Mouse (Mus musculus): Measurements from ENCODE around the gene C2cd4b.

The C2cd4b gene

DNA sequence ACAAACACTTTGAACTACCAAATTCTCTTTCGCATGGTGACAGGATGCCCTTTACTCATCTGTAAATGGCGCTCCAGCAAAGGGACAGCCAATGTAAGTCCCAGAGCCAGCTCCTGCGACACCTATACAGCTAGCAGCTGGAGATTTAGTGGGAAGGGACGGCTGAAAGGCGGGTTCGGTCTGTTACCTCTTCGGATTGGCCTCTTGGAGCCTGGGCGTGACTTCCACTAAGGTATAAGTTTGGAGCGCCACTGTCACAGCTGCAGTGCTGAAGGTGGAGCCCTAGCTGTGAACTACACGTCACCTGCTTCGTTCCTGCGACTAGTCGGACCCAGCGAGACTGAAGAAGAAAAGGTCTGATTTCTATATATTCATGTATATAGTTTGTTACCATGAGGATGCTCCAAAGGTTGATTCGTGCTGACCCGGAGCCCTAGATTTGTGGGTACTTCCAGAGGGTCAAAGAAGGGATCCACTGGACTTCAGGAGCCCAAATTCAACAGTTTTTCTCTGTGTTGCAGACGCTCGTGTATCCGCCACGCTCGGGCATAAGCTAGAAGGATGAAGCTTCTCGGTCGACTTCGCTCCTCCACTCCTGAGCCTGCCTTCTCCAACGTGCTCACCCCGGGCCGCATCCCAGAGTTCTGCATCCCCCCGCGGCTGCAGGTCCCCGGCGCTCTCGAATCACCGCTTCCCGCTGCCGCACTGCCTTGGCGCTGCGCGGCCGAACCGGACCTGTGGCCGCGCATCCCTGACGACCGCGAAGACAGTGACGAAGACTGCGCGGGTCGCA is at the start of gene C2cd4b:
TSS of gene C2cd4b (plus strand) at position 275 of the 793 bp plus-strand sequence.
- DNase-seq, result peak; percentile 68

DNA sequence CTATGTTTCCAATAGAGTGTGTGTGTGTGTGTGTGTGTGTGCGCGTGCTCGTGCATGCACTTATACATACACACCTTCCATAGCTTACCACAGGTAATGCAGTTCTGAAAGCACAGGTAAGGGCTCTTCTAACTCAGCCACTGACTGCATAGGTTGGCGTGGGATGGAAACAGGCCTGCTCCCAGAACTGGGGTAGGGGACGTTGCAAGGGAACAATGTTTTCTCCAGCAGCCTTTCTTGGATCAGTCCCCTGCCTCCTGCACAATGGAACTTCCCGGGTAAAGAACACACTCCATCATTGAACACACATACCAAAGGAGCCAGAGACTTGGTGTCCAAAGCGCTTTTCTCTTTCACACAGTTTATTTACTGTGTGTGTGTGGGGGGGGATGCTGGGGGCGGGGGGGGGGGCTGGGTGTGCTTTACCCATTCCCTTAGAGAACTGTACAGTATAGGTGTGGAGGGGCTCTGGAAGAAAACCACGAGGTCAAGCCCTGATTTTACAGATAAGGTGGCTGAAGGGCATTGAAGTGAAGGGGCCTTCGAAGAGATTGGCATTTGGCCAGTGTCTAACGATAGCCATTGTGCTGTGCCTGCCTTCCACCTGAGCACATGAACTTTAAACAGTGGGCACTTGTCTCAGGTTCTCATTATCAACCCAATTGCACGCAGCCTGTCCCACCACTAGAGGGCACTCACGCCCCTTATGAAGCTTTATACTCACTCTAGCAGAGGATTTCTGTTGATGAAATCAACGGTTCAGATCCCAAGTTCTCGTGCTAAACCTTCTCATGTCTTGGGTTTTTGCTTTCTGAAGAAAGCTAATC is 48.0 kb upstream of the C2cd4b start:
- DNase-seq, result peak; percentile 67

DNA sequence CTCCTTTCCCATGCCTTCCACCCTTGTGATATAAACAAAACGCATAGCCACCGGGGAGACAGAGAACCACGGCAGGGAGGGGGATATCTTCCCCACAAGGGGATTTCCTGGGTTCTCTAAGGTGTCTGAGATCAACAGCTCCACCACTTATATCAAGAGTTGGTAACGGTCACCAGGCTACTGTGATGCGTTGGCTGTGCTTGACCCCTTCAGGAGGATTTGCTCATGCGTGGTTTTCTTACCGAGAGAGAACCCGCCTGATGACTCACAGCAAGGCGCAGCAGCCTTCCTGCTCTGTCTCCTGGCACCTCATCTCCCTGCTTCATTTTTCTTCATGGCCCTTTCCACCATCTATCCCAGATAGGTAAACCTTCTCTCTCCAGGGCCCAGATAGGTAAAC is 47.1 kb upstream of the C2cd4b start:
- no peak for DNase-seq

- peak; percentile 69 for DNase-seq
Measured at GRCm38 (mm10) chr9:67717081-67717480, 42.2 kb upstream of the C2cd4b start.

DNA sequence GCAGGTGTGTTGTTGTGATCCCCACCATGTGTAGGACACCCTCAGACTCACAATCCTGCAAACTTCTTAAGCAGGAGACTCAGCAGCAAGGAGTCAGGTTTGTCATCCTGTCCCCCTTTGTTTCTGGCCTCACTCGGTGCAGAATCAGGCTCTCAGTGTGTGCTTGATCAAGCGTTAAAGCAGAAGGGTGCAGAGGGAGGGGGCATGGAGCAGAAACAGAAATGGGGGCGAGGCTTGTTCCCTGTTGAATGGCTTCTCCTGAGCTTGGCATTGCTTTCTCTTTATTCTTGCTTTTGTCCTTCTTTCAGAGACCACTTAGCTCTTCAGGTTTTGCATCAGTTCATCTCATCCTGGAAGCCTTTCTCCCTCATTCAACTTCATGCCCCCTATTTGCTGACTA is 40.6 kb upstream of the C2cd4b start:
- no peak for DNase-seq

DNA sequence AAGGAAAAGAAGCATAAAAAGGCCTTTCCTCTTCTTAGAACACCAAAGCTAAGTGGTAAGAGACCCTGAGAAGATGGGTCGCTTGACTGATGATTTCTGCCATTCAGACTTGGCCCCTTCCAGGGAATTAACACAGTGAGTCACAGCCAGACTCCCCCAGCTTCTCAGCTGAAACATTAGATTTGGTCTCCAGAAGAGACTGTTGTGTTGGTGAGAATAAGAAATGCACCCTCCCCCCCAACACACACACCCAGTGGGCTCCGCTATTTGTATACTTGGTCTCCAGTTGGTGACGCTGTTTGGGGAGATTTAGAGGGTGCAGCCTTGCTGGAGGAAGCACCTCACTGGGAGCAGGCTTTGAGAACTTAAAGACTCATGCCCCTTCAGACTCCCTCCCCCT is 39.1 kb upstream of the C2cd4b start:
- peak; percentile 28 for DNase-seq

- peak; percentile 76 for DNase-seq
Measured at GRCm38 (mm10) chr9:67722378-67722777, 36.9 kb upstream of the C2cd4b start.

- no peak for DNase-seq
Measured at GRCm38 (mm10) chr9:67725196-67725595, 34.0 kb upstream of the C2cd4b start.

DNA sequence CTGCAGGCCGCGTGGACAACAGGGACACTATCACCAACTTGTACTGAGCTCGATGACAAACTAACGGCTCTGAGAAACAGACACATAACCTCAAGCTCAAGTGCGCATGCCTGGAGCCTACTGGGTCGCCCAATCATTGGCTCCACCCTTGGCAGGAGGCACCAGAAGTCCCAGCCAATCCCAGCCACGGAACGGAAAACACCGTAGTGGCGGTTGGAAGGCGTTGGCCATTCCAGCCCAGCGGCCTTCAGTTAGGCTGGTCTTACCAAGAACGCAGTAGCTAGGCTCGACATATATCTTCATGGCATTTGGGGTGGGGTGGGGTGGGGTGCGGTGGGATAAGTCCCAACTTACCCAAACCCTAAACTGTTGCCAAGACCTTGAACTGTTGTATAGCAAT is 25.5 kb upstream of the C2cd4b start:
- DNase-seq, result no peak

- DNase-seq, result peak; percentile 53
Measured at GRCm38 (mm10) chr9:67735426-67735825, 23.8 kb upstream of the C2cd4b start.

- DNase-seq, result no peak
Measured at GRCm38 (mm10) chr9:67741256-67741655, 18.0 kb upstream of the C2cd4b start.

GRCm38 (mm10) chr9:67753411-67754182 is 5.6 kb upstream of the C2cd4b start:
- no peak for DNase-seq

- DNase-seq, result no peak
Measured at GRCm38 (mm10) chr9:67754713-67755112, 4.5 kb upstream of the C2cd4b start.

- DNase-seq, result peak; percentile 64
Measured at GRCm38 (mm10) chr9:67758686-67759085, 551 bp upstream of the C2cd4b start.

DNA sequence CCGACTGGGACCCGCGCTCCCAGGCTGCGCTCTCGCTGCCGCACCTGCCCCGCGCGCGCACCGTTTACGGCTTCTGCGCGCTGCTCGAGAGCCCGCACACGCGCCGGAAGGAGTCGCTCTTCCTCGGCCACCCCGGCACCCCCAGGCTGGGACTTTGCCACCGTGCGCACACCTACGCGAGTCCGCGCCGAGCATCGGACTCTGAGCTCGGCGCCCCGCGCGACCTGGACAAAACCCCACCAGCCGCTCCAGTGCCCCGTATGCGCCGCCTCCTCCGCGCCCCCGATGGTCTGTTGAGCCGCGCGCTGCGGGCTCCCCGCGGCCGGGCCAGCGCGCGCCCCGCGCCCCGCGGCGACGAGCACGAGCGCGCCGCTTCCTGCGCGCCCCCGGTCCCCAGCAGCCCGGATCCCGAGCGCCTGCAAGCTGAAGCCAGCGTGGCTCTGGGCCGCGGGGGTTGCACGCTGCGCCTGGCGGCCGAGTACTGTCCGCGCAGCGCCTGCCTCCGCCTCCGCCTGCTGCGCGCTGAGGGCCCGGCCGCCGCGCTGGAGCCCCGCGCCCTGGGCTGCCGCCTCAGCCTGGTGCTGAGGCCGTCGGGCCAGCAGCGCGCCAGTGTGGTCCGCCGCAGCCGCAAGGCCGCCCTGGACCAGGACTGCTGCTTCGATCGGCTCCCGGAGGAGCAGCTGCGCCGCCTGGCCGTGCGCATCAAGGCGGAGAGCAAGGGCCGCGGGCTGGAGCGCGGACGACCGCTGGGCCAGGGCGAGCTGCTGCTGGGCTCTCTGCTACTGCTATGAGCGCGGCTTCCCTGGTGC is 923 bp downstream of the C2cd4b start:
- peak; percentile 81 for DNase-seq

GRCm38 (mm10) chr9:67760991-67761390 is 1.8 kb downstream of the C2cd4b start:
- DNase-seq, result no peak

DNA sequence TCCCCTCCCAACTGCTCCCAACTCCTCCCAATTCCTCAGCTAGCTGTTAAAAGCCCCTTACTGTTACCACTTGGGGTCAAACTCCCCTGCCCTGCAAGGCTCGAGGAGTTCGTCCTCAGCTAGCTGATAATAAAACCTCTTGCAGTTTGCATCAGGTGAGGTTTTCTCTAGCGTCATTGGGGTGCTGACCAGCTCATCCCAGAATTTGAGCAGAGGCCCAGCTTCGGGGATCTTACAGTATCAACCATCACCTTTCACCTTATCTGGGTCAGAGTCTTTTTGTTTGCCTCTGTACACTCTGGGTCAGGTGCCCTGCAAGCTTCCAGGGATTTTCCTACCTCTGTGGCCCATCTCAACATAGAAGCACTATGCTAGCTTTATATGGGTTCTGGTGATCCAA is 4.1 kb downstream of the C2cd4b start:
- no peak for DNase-seq

- no peak for DNase-seq
Measured at GRCm38 (mm10) chr9:67766405-67766804, 7.2 kb downstream of the C2cd4b start.

GRCm38 (mm10) chr9:67766948-67767347 is 7.7 kb downstream of the C2cd4b start:
- no peak for DNase-seq

DNA sequence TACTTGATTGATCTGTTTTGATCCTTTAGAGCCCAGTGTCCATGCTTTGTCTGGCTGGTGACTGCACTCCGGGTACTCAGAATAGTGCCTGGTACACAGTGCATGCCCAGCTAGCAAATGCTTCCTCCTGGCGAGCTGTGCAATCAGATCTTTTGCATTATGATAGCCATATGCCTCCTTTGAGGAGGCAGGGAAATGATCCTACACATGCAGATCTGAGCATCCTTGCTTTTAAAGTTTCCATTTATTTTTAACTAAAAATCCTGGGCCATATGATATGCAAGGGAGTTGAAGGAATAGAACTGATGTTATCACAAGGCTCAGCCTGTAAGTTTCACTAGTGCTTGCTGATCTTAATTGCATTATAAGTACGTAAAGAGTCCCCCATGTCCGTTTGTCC is 9.6 kb downstream of the C2cd4b start:
- DNase-seq, result no peak

DNA sequence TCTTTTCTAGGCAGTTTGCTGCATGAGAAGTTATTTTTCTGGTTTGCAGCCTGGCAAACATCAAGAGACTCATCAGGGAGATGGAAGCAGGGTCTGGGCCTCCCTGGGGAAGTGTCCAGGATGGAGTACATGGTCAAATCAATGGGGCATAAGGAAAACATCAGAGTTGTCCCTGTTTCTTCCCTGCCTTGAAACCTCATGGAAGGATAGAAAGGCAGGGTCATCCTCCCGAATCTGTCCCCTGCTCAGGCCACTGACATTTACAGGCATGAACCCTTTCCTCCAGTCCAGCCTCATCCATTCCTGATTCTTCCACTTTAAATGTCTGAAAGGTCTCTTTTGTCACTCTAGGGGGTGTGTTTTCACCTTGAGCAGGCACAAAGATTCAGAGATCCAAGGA is 10.2 kb downstream of the C2cd4b start:
- DNase-seq, result no peak

- DNase-seq, result no peak
Measured at GRCm38 (mm10) chr9:67771293-67771692, 12.1 kb downstream of the C2cd4b start.

All from right cerebral cortex, adult 18-20 months (tissue).